Mouse (Mus musculus): ENCODE measurements around the gene Socs7. TPM values are rescaled to one million over a fixed set of nuclear protein-coding genes. Genes with fewer than 3 reads are reported as not detected.

Gene Socs7
- polyA plus RNA-seq, 1 experiment from 2014 or later = 6.2 TPM

DNA sequence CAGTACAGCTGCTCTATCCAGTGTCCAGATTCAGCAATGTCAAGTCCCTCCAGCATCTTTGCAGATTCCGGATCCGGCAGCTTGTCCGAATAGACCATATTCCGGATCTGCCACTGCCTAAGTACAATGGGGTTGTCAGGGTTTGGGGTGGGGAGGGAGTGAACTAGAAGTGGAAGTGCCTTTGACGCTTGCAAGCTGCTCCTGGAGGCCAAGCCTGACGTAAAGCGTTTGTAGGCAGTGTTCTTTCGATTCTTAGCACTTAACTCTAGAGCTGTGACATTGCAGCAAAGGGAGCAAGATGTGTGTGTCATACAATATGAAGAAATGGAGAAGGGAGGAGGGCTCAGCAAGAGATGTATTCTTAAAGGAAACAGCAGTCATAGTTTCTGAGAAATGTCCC, 26.8 kb downstream of the Socs7 start:
- Histone ChIP-seq H3K27ac (no peak overlapping the region), H3K36me3 (ENCODE audit: inconsistent target) (peaks cover 58% of the 10 kb centered on the region), H3K4me3 (ENCODE audit: inconsistent target) (no peak overlapping the region), H3K79me2 (ENCODE audit: inconsistent target) (no peaks in the 10 kb centered on the region)
- 95% methylated on average over 8 of the region's 8 CpGs for WGBS (ENCODE audit: missing documents)

DNA sequence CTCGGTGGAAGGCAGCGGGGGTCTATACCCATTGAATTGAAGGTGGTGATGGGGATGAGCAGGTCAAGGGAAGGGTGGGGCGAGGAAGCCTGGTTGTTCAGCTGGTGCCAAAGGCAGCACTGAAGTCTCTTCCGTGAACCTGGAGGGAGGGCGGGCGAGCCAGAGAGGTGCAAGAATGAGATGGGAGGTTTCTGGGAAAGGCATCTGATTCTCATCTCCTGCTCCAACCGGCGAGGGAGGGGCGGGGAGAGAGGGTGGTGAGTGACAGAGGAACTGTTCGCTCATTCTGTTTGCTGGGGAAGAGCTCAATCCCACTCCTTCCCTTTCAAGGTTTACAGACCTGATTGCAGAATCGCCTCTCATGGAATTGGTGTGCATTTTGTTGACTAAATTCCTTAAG, 31.3 kb downstream of the Socs7 start:
- peaks cover 45% of the 10 kb centered on the region for H3K36me3 ChIP-seq (ENCODE audit: inconsistent target)
- no peak overlapping the region for H3K27ac ChIP-seq
- H3K79me2 ChIP-seq (ENCODE audit: inconsistent target) = no peaks in the 10 kb centered on the region
- no peak overlapping the region for H3K4me3 ChIP-seq (ENCODE audit: inconsistent target)
- WGBS (ENCODE audit: missing documents) = 73% methylated on average over 11 of the region's 11 CpGs

DNA sequence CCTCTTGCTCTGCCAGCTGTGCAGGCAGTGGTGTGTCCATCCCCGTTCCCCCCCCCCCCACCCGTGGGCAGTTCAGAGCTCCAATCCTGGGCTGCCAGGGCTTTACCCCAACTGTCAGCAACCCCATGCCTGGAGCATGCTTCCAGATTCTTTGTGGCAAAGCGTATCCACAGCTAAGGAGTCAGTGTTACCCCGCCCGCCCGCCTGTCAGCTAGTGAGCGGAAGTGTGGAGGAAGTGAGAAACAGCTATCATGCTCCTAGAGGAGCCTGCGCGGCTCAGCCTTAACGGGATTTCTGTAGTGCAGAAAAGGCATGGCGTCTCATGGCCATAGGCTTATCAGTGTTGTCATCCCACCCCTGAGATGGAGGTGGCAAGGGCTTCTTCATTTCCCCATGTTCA, 31.8 kb downstream of the Socs7 start:
- 24% methylated on average over 11 of the region's 11 CpGs for WGBS (ENCODE audit: missing documents)
- H3K4me3 ChIP-seq (ENCODE audit: inconsistent target) = no peak overlapping the region
- H3K79me2 ChIP-seq (ENCODE audit: inconsistent target) = no peaks in the 10 kb centered on the region
- H3K36me3 ChIP-seq (ENCODE audit: inconsistent target) = peaks cover 40% of the 10 kb centered on the region
- no peak overlapping the region for H3K27ac ChIP-seq

DNA sequence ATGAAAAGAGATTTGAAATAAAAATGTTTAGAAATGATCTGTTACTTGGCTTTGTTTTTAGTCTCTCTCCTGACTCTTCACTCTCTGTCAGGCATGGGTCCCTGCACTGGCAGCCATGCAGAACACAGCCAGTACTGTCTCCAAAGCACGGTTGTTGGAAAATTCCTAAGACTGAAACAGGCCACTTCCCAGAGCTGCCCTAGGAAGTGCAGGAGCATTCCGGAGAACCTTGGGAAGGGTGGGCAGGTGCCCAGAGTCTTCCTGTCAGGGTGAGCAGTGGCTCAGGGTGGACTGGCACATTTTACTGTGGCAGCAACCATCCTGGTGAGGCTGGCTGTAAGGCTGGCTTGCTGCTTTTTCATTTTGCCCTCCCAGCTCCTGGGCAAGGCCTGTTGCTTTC, 36.2 kb downstream of the Socs7 start:
- no peak overlapping the region for H3K27ac ChIP-seq
- H3K79me2 ChIP-seq (ENCODE audit: inconsistent target) = no peaks in the 10 kb centered on the region
- no peaks in the 10 kb centered on the region for H3K36me3 ChIP-seq (ENCODE audit: inconsistent target)
- H3K4me3 ChIP-seq (ENCODE audit: inconsistent target) = no peak overlapping the region
- 96% methylated on average over 2 of the region's 2 CpGs for WGBS (ENCODE audit: missing documents)

- Histone ChIP-seq H3K27ac (no peak overlapping the region), H3K79me2 (ENCODE audit: inconsistent target) (no peaks in the 10 kb centered on the region), H3K36me3 (ENCODE audit: inconsistent target) (no peaks in the 10 kb centered on the region), H3K4me3 (ENCODE audit: inconsistent target) (no peak overlapping the region)
- WGBS (ENCODE audit: missing documents) = 6% methylated on average over 22 of the region's 23 CpGs
Observed at GRCm38 (mm10) chr11:97399958-97400710, 37.8 kb downstream of the Socs7 start.

GRCm38 (mm10) chr11:97401082-97401481, 38.7 kb downstream of the Socs7 start:
- Histone ChIP-seq H3K27ac (no peak overlapping the region), H3K79me2 (ENCODE audit: inconsistent target) (no peaks in the 10 kb centered on the region), H3K4me3 (ENCODE audit: inconsistent target) (no peak overlapping the region), H3K36me3 (ENCODE audit: inconsistent target) (no peaks in the 10 kb centered on the region)
- 22% methylated on average over 4 of the region's 6 CpGs for WGBS (ENCODE audit: missing documents)

GRCm38 (mm10) chr11:97401686-97402435, 39.5 kb downstream of the Socs7 start:
- 78% methylated on average over 3 of the region's 3 CpGs for WGBS (ENCODE audit: missing documents)
- H3K27ac ChIP-seq = no peak overlapping the region
- no peaks in the 10 kb centered on the region for H3K36me3 ChIP-seq (ENCODE audit: inconsistent target)

GRCm38 (mm10) chr11:97402746-97403145, 40.4 kb downstream of the Socs7 start:
- Histone ChIP-seq H3K36me3 (ENCODE audit: inconsistent target) (no peaks in the 10 kb centered on the region), H3K27ac (no peak overlapping the region), H3K4me3 (ENCODE audit: inconsistent target) (no peak overlapping the region), H3K79me2 (ENCODE audit: inconsistent target) (no peaks in the 10 kb centered on the region)
- 67% methylated on average over 2 of the region's 2 CpGs for WGBS (ENCODE audit: missing documents)

More at GRCm38 (mm10) chr11:97401686-97402435, 39.5 kb downstream of the Socs7 start:
- H3K4me3 ChIP-seq (ENCODE audit: inconsistent target) = no peak overlapping the region
- no peaks in the 10 kb centered on the region for H3K79me2 ChIP-seq (ENCODE audit: inconsistent target)

DNA sequence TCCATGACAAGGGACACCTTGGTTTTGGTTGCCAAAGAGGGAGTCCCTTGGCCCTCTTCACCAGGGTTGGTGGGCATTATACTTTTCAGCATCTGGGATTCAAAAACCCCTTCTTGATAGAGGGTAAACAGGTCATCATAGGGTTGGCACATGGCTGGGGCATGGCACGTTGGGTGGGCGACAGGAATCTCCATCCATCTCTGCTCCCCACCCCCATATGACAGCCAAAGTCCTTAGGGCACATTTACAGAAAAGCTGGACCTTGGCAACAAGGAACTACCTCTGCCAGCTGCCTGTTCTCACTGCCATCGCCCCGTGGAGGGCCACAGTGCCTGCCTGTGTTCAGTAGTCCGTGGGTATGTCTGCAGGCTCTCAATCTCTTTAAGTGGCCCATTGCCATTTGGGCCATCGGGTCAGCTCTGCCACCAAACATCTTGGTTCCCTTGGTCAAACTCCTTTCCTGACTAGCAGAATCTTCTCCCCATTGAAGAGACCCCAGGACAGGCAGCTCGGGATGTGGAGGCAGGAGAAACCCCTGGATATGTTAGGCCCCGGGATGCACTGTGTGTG, 41.3 kb downstream of the Socs7 start:
- Histone ChIP-seq H3K36me3 (ENCODE audit: inconsistent target) (no peaks in the 10 kb centered on the region), H3K4me3 (ENCODE audit: inconsistent target) (no peak overlapping the region), H3K79me2 (ENCODE audit: inconsistent target) (no peaks in the 10 kb centered on the region), H3K27ac (no peak overlapping the region)
- WGBS (ENCODE audit: missing documents) = 68% methylated on average over 6 of the region's 8 CpGs

DNA sequence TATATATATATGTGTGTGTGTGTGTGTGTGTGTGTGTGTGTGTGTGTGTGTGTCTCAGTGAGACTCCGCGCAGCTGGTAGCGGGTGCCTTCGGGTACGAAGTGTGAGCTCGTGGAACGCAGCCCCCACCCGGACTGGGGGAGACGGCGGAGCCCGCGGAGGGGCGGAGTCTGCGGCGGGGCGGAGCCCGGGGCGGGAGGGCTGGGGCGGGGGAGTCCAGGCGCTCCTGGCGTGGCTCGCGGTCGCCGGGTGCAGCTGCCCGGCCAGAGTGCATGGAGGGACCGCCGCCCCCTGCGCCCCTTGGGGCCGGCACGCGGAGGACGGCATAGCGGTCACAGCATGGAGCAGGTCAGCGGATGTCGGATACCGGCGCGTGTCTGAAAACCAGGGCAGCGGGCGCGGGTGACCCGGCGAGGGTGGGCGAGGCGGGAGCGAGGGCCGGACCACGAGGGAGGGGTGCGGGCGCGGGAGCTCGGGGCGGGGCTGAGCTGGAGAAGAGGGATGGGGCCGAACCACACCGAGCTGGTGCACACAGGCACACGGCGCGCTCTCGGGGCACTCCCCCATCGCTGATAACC, 41.9 kb downstream of the Socs7 start:
- Histone ChIP-seq H3K27ac (no peak overlapping the region), H3K36me3 (ENCODE audit: inconsistent target) (no peaks in the 10 kb centered on the region), H3K79me2 (ENCODE audit: inconsistent target) (no peaks in the 10 kb centered on the region), H3K4me3 (ENCODE audit: inconsistent target) (no peak overlapping the region; the same call in 1 of the 2 replicates)
- 4% methylated on average over 44 of the region's 61 CpGs for WGBS (ENCODE audit: missing documents)

DNA sequence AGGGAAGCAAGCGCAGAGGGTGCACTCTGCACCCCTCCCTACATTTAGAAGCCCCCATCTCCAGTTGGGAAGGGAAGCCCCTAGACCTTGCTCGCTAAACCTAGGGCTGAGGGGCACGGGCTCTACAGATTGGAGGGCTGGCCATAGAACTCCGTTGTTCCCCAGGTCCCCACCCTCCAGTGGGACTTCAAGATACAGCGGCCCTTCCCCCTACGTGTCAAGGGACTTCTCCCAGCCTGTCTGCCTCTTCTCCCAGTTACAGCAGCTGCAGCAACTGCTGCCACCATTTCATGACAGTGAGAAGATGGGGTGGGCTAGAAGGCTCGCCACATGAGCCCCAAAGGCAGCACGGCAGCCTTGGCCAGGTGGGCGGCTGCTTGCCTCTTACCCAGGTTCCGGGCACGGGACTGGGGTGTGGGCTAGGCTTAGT, 42.4 kb downstream of the Socs7 start:
- H3K36me3 ChIP-seq (ENCODE audit: inconsistent target) = no peaks in the 10 kb centered on the region
- H3K27ac ChIP-seq = no peak overlapping the region
- no peaks in the 10 kb centered on the region for H3K79me2 ChIP-seq (ENCODE audit: inconsistent target)
- WGBS (ENCODE audit: missing documents) = 6% methylated on average over 11 of the region's 11 CpGs
- H3K4me3 ChIP-seq (ENCODE audit: inconsistent target) = no peak overlapping the region; the same call in 1 of the 2 replicates

- 93% methylated on average over 9 of the region's 10 CpGs for WGBS (ENCODE audit: missing documents)
Observed at GRCm38 (mm10) chr11:97406094-97406951, 44.0 kb downstream of the Socs7 start.

DNA sequence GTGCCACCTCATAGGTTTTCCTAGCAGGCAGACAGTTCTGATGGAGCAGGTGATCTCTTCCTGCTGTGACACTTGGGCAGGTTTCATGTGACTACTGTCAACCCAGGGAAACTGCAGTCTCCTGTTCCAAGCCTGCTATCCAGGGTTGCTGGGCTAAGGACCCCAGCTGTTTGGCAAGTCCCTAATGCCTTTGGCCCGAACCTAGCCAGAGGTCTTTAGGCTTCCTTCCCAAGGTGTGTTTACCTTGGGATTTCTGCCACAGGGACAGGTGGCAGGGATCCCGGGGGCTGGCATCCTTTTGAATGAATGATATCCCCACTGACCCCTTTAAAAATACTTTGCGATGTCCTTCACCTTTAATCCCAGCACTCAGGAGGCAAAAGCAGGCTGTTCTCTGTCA, 45.1 kb downstream of the Socs7 start:
- Histone ChIP-seq H3K27ac (no peak overlapping the region), H3K4me3 (ENCODE audit: inconsistent target) (no peak overlapping the region), H3K36me3 (ENCODE audit: inconsistent target) (no peaks in the 10 kb centered on the region), H3K79me2 (ENCODE audit: inconsistent target) (no peaks in the 10 kb centered on the region)
- WGBS (ENCODE audit: missing documents) = 91% methylated on average over 3 of the region's 3 CpGs

More at GRCm38 (mm10) chr11:97406094-97406951, 44.0 kb downstream of the Socs7 start:
- Histone ChIP-seq H3K27ac (no peak overlapping the region), H3K79me2 (ENCODE audit: inconsistent target) (no peaks in the 10 kb centered on the region), H3K4me3 (ENCODE audit: inconsistent target) (no peak overlapping the region), H3K36me3 (ENCODE audit: inconsistent target) (no peaks in the 10 kb centered on the region)

- no peaks in the 10 kb centered on the region for H3K79me2 ChIP-seq (ENCODE audit: inconsistent target)
- no peak overlapping the region for H3K4me3 ChIP-seq (ENCODE audit: inconsistent target)
- H3K36me3 ChIP-seq (ENCODE audit: inconsistent target) = no peaks in the 10 kb centered on the region
- no peak overlapping the region for H3K27ac ChIP-seq
- 4% methylated on average over 6 of the region's 6 CpGs for WGBS (ENCODE audit: missing documents)
Observed at GRCm38 (mm10) chr11:97408171-97408570, 45.8 kb downstream of the Socs7 start.
